Mouse (Mus musculus) gastrocnemius, adult 2 months (tissue): ENCODE data around the gene Carm1. TPM values are rescaled to one million over a fixed set of nuclear protein-coding genes. Genes with fewer than 3 reads are reported as not detected.

Source experiments
- DNase-seq: peaks from one replicate; pipeline ENCODE4 v3.0.0; 2022
- H3K27ac ChIP-seq: fragments of 200-600 bp; 2 replicates; pipeline ENCODE4 v1.8.1; 2022; ENCODE audit warnings: mild to moderate bottlenecking
- H3K4me3 ChIP-seq: fragments of 200-600 bp; 2 replicates; pipeline ENCODE4 v1.8.1; 2022; ENCODE audit warnings: mild to moderate bottlenecking, moderate library complexity
- CTCF ChIP-seq: fragments of 200-600 bp; IDR thresholded peaks from 2 replicates; pipeline ENCODE4 v1.8.1; 2022; ENCODE audit warnings: antibody characterized with exemption, mild to moderate bottlenecking, moderate library complexity
- intact Hi-C: fragments of 180-260 bp; cut with DNase I; formaldehyde crosslinking; loops from one replicate; pipeline ENCODE4 v1.15.1; 2025
- total RNA-seq, 2 experiments: library from RNA; stranded (reverse); gene quantifications; 2 replicates each; pipeline ENCODE4 v1.2.3; 2021

Gene Carm1
- total RNA-seq, 2 experiments from 2014 or later: 54.6 to 57.2 TPM

- no peak for TF ChIP-seq CTCF
These were observed 63.2 kb downstream of the Carm1 start for GRCm38 (mm10) chr9:21609861-21610260.

GRCm38 (mm10) chr9:21614864-21615616 lies 68.3 kb downstream of the Carm1 start:
- intact Hi-C loops: no loop called here
- no peak for TF ChIP-seq CTCF
- DNase-seq: no peak
- Histone ChIP-seq H3K27ac (peak overlapping the region; percentile 93), H3K4me3 (peak overlapping the region; percentile 98)

More at GRCm38 (mm10) chr9:21609861-21610260, 63.2 kb downstream of the Carm1 start:
- intact Hi-C loops: no loop called here
- H3K27ac ChIP-seq: no peak overlapping the region
- no peak for DNase-seq
- H3K4me3 ChIP-seq: no peak overlapping the region

GRCm38 (mm10) chr9:21615617-21616231 lies 69.0 kb downstream of the Carm1 start, which contains the start of gene Smarca4:
Smarca4 (plus strand) TSS chr9:21616169.
- no peak for TF ChIP-seq CTCF
- Histone ChIP-seq H3K4me3 (peak within 1 kb of the TSS; percentile 98), H3K27ac (peak within 1 kb of the TSS; percentile 99)
- peak; percentile 99 for DNase-seq
- intact Hi-C loops: no loop called here

GRCm38 (mm10) chr9:21616232-21616781 lies 69.6 kb downstream of the Carm1 start:
- DNase-seq: peak; percentile 95
- Histone ChIP-seq H3K4me3 (peak overlapping the region; percentile 98), H3K27ac (peak overlapping the region; percentile 99)
- intact Hi-C loops: no loop called here
- TF ChIP-seq CTCF: no peak

- intact Hi-C loops: no loop called here
- no peak for DNase-seq
- peak overlapping the region; percentile 99 for H3K27ac ChIP-seq
- TF ChIP-seq CTCF: no peak
- peak overlapping the region; percentile 98 for H3K4me3 ChIP-seq
These were observed 70.4 kb downstream of the Carm1 start for GRCm38 (mm10) chr9:21617066-21617465.

- Histone ChIP-seq H3K4me3 (no peak overlapping the region), H3K27ac (no peak overlapping the region)
- DNase-seq: no peak
- intact Hi-C loops: no loop called here
- TF ChIP-seq CTCF: no peak
These were observed 73.5 kb downstream of the Carm1 start for GRCm38 (mm10) chr9:21620229-21620628.

GRCm38 (mm10) chr9:21622676-21623075 lies 76.0 kb downstream of the Carm1 start:
- Histone ChIP-seq H3K27ac (no peak overlapping the region), H3K4me3 (no peak overlapping the region)
- no peak for TF ChIP-seq CTCF
- intact Hi-C loops: no loop called here
- DNase-seq: no peak

- no peak for DNase-seq
- intact Hi-C loops: no loop called here
- Histone ChIP-seq H3K4me3 (no peak overlapping the region), H3K27ac (peak overlapping the region; percentile 35)
- no peak for TF ChIP-seq CTCF
These were observed 78.9 kb downstream of the Carm1 start for GRCm38 (mm10) chr9:21625342-21626339.

- H3K4me3 ChIP-seq: no peak overlapping the region
- H3K27ac ChIP-seq: no peak overlapping the region
- peak; percentile 47 for TF ChIP-seq CTCF
- no peak for DNase-seq
- intact Hi-C loops: no loop called here
These were observed 79.9 kb downstream of the Carm1 start for GRCm38 (mm10) chr9:21626571-21626970.

GRCm38 (mm10) chr9:21627145-21627795 lies 80.6 kb downstream of the Carm1 start:
- Histone ChIP-seq H3K27ac (no peak overlapping the region), H3K4me3 (no peak overlapping the region)
- intact Hi-C loops: no loop called here
- DNase-seq: no peak
- TF ChIP-seq CTCF: no peak

GRCm38 (mm10) chr9:21630673-21631072 lies 84.0 kb downstream of the Carm1 start:
- peak; percentile 65 for DNase-seq
- TF ChIP-seq CTCF: peak; percentile 80
- intact Hi-C loops: no loop called here
- no peak overlapping the region for H3K27ac ChIP-seq
- H3K4me3 ChIP-seq: no peak overlapping the region

- H3K4me3 ChIP-seq: no peak overlapping the region
- no peak for TF ChIP-seq CTCF
- intact Hi-C loops: no loop called here
- DNase-seq: no peak
- H3K27ac ChIP-seq: peak overlapping the region; percentile 63
These were observed 86.4 kb downstream of the Carm1 start for GRCm38 (mm10) chr9:21633106-21633505.
